9 mouse cellular contexts compared by ENCODE assay signal in genomic region chr16:35110410-35111142, GRCm38 (mm10). TPM values are rescaled to one million over a fixed set of nuclear protein-coding genes. Genes with fewer than 3 reads are reported as not detected.
DNase-seq lines count a peak whose midpoint lies in the region; ATAC-seq and TF ChIP-seq lines count a peak whose summit lies in the region.
"Had no signal": no experiment of that assay in that cellular context is flagged by ENCODE, and none has a peak within 500 bp of the region (broad histone marks: within the 10 kb centered on the region; RNA-seq: fewer than 3 reads in every experiment).

No protein-coding gene starts in this region.

- H3ac ChIP-seq in C2C12 (ENCODE audit: control insufficient read depth, insufficient read length, low read depth) = no peak overlapping the region

- H3K4me3 ChIP-seq in C2C12 (ENCODE audit: insufficient read depth, poor library complexity, severe bottlenecking) = no peak overlapping the region
- H3K4me3 ChIP-seq in heart, embryonic 13.5 days = no peak overlapping the region
- H3K4me3 ChIP-seq in liver, embryonic 13.5 days (replicated peaks) = no peak overlapping the region
- peak overlapping the region; percentile 16; the same call in 1 of the 2 replicates for H3K4me3 ChIP-seq in neural tube, embryonic 13.5 days
- H3K4me3 ChIP-seq in testis, adult 2 months (ENCODE audit: control insufficient read depth, low read depth, low read length) = no peak overlapping the region
- H3K4me3 ChIP-seq: erythroblast, embryonic 14.5 days had no signal

- TF ChIP-seq POLR2A in testis, adult 2 months (IDR thresholded peaks at IDR 0.05; ENCODE audit: control insufficient read depth, low read depth, low read length) = no peak

- no peaks in the 10 kb centered on the region for H3K36me3 ChIP-seq in C2C12 (ENCODE audit: control insufficient read depth, insufficient read depth)
- H3K36me3 ChIP-seq in heart, embryonic 13.5 days = peaks cover 6% of the 10 kb centered on the region; the same call in 1 of the 2 replicates
- H3K36me3 ChIP-seq in liver, embryonic 13.5 days = peaks cover 12% of the 10 kb centered on the region
- 0 out of 2 replicates have a peak, but pooled peaks cover 6% of the 10 kb centered on the region for H3K36me3 ChIP-seq in neural tube, embryonic 13.5 days
- no peaks in the 10 kb centered on the region; the same call in none of the 2 replicates for H3K36me3 ChIP-seq in testis, adult 2 months (ENCODE audit: control insufficient read depth, insufficient read depth, low read length)

- no peaks in the 10 kb centered on the region for H3K9me3 ChIP-seq in heart, embryonic 13.5 days
- H3K9me3 ChIP-seq in liver, embryonic 13.5 days (replicated peaks) = no peaks in the 10 kb centered on the region
- H3K9me3 ChIP-seq in neural tube, embryonic 13.5 days = no peaks in the 10 kb centered on the region

- TF ChIP-seq CTCF in C2C12 (IDR thresholded peaks at IDR 0.05; ENCODE audit: control insufficient read depth, insufficient read depth, insufficient read length) = peak; percentile 80
- peak; percentile 94 for TF ChIP-seq CTCF in testis, adult 2 months (IDR thresholded peaks at IDR 0.05; ENCODE audit: control insufficient read depth, insufficient read depth, insufficient replicate concordance, low read depth, low read length)

- H3K9ac ChIP-seq in heart, embryonic 13.5 days = peak overlapping the region; percentile 64
- H3K9ac ChIP-seq in liver, embryonic 13.5 days = no peak overlapping the region
- H3K9ac ChIP-seq in neural tube, embryonic 13.5 days = peak overlapping the region; percentile 65

- WGBS in heart, embryonic 13.5 days = 22% methylated on average over 10 of the region's 10 CpGs
- WGBS in liver, embryonic 13.5 days (ENCODE audit: insufficient replicate concordance) = 33% methylated on average over 10 of the region's 10 CpGs
- 28% methylated on average over 10 of the region's 10 CpGs for WGBS in neural tube, embryonic 13.5 days

- peak; percentile 64; the same call in 1 of the 2 replicates for ATAC-seq in erythroid progenitor cell, adult 5-6 weeks (replicated peaks; ENCODE audit: low FRiP score, poor library complexity, severe bottlenecking)
- ATAC-seq in heart, embryonic 13.5 days (ENCODE audit: extremely low read depth, insufficient number of reproducible peaks, low FRiP score, low TSS enrichment) = no peak
- ATAC-seq in liver, embryonic 13.5 days (ENCODE audit: low read depth) = no peak
- ATAC-seq in neural tube, embryonic 13.5 days (ENCODE audit: low read depth) = peak; percentile 94

- no peaks in the 10 kb centered on the region for H3K79me3 ChIP-seq in C2C12 (ENCODE audit: low read depth)

- peak overlapping the region; percentile 53 for H3K4me2 ChIP-seq in heart, embryonic 13.5 days
- no peak overlapping the region for H3K4me2 ChIP-seq in liver, embryonic 13.5 days
- peak overlapping the region; percentile 48 for H3K4me2 ChIP-seq in neural tube, embryonic 13.5 days

- peak; percentile 88 for DNase-seq in brain, adult 2 months (ENCODE audit: low read depth, low spot score)
- peak; percentile 92 for DNase-seq in kidney, postnatal 10 days
- peak; percentile 36 for DNase-seq in liver, embryonic 13.5 days

- no peaks in the 10 kb centered on the region for H3K79me2 ChIP-seq in C2C12 (ENCODE audit: control insufficient read depth, insufficient read depth)

- peaks cover 51% of the 10 kb centered on the region for H3K4me1 ChIP-seq in heart, embryonic 13.5 days
- 0 out of 2 replicates have a peak, but pooled peaks cover 3% of the 10 kb centered on the region for H3K4me1 ChIP-seq in liver, embryonic 13.5 days (replicated peaks)
- H3K4me1 ChIP-seq in neural tube, embryonic 13.5 days (replicated peaks) = peaks cover 9% of the 10 kb centered on the region
- no peaks in the 10 kb centered on the region for H3K4me1 ChIP-seq in testis, adult 2 months (ENCODE audit: control insufficient read depth, insufficient read depth, low read length)

- H3K27ac ChIP-seq in heart, embryonic 13.5 days (replicated peaks) = peak overlapping the region; percentile 89
- no peak overlapping the region for H3K27ac ChIP-seq in liver, embryonic 13.5 days
- H3K27ac ChIP-seq in neural tube, embryonic 13.5 days (replicated peaks) = 0 out of 2 replicates have a peak overlapping the region, but pooled peaks have one; percentile 33
- no peak overlapping the region for H3K27ac ChIP-seq in testis, adult 2 months (ENCODE audit: control insufficient read depth, insufficient read depth, low read depth, low read length)

- no peaks in the 10 kb centered on the region for H3K27me3 ChIP-seq in C2C12 (ENCODE audit: control insufficient read depth, insufficient read depth, insufficient read length)
- no peaks in the 10 kb centered on the region for H3K27me3 ChIP-seq in heart, embryonic 13.5 days (replicated peaks)
- H3K27me3 ChIP-seq in liver, embryonic 13.5 days = no peaks in the 10 kb centered on the region
- H3K27me3 ChIP-seq in neural tube, embryonic 13.5 days = no peaks in the 10 kb centered on the region
- H3K27me3 ChIP-seq in testis, adult 2 months (ENCODE audit: control insufficient read depth, insufficient read depth, low read length) = no peaks in the 10 kb centered on the region

TF ChIP-seq in C2C12, 6 proteins besides CTCF, POLR2A, EP300 and RAD21:
- no peak for TF ChIP-seq MYOD1 (IDR thresholded peaks at IDR 0.05; ENCODE audit: control insufficient read depth, insufficient read length, low read depth)
- no peak for TF ChIP-seq CEBPB (IDR thresholded peaks at IDR 0.05; ENCODE audit: low read depth)
- TF ChIP-seq MYOG (IDR thresholded peaks at IDR 0.05; ENCODE audit: control insufficient read depth, extremely low read depth, insufficient read length) = no peak
- no peak for TF ChIP-seq MAX (IDR thresholded peaks at IDR 0.05)
- TF ChIP-seq FOSL1 (IDR thresholded peaks at IDR 0.05; ENCODE audit: insufficient read depth, low read length, poor library complexity, severe bottlenecking) = no peak
- TF ChIP-seq USF1 (IDR thresholded peaks at IDR 0.05; ENCODE audit: low read depth) = no peak

RNA-seq across cellular contexts. Expression of gene Adcy5, which starts 44.1 kb away (rescaled TPM):
- polyA plus RNA-seq in C2C12 (2012; fragmentation: generic; extraction: Trizol) = 0.02 TPM
- total RNA-seq in erythroid progenitor cell, adult 5-6 weeks (2015; ENCODE audit: low replicate concordance) = not detected in 2 replicates
- not detected in 2 replicates for total RNA-seq in erythroid progenitor cell, adult 5-6 weeks (2017; ENCODE audit: low replicate concordance)
- 5.4 and 6.1 TPM in 2 replicates for polyA plus RNA-seq in heart, embryonic 13.5 days (2015; fragmentation: Nextera tagmentation; extraction: Ambion mirVana)
- 0.10 and 0.15 TPM in 2 replicates for polyA plus RNA-seq in liver, embryonic 13.5 days (2015; fragmentation: Nextera tagmentation; extraction: Ambion mirVana)
- 4.0 and 5.3 TPM in 2 replicates for polyA plus RNA-seq in neural tube, embryonic 13.5 days (2015; fragmentation: Nextera tagmentation; extraction: Ambion mirVana)
- 2.8 and 3.5 TPM in 2 replicates for polyA plus RNA-seq in testis, adult 2 months (2012; rRNA removed)
- polyA plus RNA-seq: erythroblast, embryonic 14.5 days had no signal

Comparison
In these comparisons a context has a peak if more than half of its experiments do, and no peak if none do; other contexts are left out.
1. DNase-seq: peak in every context shown above with its lines; median percentile 92 in kidney, postnatal 10 days; 88 in brain, adult 2 months; 36 in liver, embryonic 13.5 days.
2. ATAC-seq: peak in erythroid progenitor cell, adult 5-6 weeks (single experiment) and neural tube, embryonic 13.5 days (single experiment); none in heart, embryonic 13.5 days (single experiment) and liver, embryonic 13.5 days (single experiment).
3. H3K27ac ChIP-seq: peak in heart, embryonic 13.5 days (single experiment) and neural tube, embryonic 13.5 days (single experiment); none in liver, embryonic 13.5 days (single experiment) and testis, adult 2 months (single experiment).